Mouse (Mus musculus): ENCODE measurements around the gene Mrps31.

DNA sequence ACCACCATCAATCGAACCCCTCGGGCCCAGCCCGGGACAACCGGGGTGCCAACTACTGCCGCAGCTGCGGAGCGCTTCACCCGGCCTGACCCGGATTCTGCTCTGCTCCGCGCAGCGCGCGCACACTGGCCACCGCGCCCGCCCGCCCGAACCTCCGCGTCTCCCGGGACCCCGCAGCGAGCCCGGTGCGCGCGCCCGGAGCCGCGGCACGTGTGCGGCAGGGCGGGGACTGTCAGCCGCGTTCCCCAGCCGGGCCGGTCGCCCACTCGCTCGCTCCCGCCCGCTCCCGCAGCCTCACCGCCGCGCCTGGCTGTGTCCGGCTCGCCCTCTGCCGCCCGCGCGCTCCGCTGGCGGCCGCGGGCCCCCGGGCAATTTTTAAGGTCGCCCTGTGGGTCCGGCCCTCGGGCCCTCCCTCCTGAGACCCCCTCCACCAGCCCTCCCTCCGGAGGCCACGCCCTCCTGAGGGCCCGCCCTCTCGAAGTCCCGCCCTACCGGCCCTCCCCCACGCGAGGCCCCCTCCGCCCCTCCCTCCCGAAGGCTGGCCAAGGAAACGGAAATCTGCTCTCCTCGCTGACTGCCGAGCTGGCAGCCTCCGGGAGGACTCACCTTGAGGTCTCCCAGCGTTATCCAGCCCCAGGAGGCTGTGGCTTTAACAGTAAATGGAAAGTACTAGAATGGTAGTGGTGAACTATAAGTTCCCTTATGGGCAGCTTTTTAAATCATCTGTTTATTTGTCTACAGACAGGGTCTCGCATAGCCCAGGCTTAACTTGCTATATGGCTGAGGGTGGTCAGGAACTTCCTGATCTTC, 12.8 kb upstream of the Mrps31 start, which contains the start of gene Slc25a15:
- TF ChIP-seq GATA1 (IDR thresholded peaks at IDR 0.05; ENCODE audit: borderline replicate concordance, low read length): no peak
- no peak for TF ChIP-seq FLI1 (IDR thresholded peaks at IDR 0.05; ENCODE audit: low read length)
